Mouse (Mus musculus) spleen, adult 2 months (tissue): ENCODE measurements around the gene Mrpl45. TPM values are rescaled to one million over a fixed set of nuclear protein-coding genes. Genes with fewer than 3 reads are reported as not detected.

Experiments
- DNase-seq, 2 experiments: peaks; one replicate each; pipeline versions ENCODE4 v3.0.0 to v3.0.0-alpha.2; 2012 to 2021; ENCODE audit warnings: low spot score in 2 of 2, low read depth in 1 of 2
- H3K27ac ChIP-seq: fragments of 200-500 bp; 2 replicates; pipeline ENCODE4 v1.5.1; 2012; ENCODE audit warnings: low read length, inconsistent platforms; ENCODE audit not compliant: insufficient read depth
- H3K27me3 ChIP-seq: fragments of 200-500 bp; 2 replicates; pipeline ENCODE4 v1.6.1; 2012; ENCODE audit warnings: mild to moderate bottlenecking, moderate library complexity, low read length, inconsistent platforms; ENCODE audit not compliant: control insufficient read depth, insufficient read depth
- H3K36me3 ChIP-seq: fragments of 200-500 bp; 2 replicates; pipeline ENCODE4 v1.6.1; 2012; ENCODE audit warnings: mild to moderate bottlenecking, low read length, inconsistent platforms; ENCODE audit not compliant: control insufficient read depth, insufficient read depth
- H3K4me1 ChIP-seq: fragments of 200-500 bp; 2 replicates; pipeline ENCODE4 v1.6.1; 2011; ENCODE audit warnings: inconsistent platforms; ENCODE audit not compliant: control insufficient read depth, insufficient read depth, insufficient read length
- H3K4me3 ChIP-seq: fragments of 200-500 bp; 2 replicates; pipeline ENCODE4 v1.5.1; 2011; ENCODE audit warnings: mild to moderate bottlenecking, inconsistent platforms; ENCODE audit not compliant: insufficient read depth, insufficient read length; ENCODE audit errors: extremely low read depth
- CTCF ChIP-seq: fragments of 200-500 bp; IDR thresholded peaks from 2 replicates; pipeline ENCODE4 v1.5.1; 2011; ENCODE audit warnings: mild to moderate bottlenecking, inconsistent platforms; ENCODE audit not compliant: insufficient read depth, insufficient read length, insufficient replicate concordance; ENCODE audit errors: extremely low read depth
- POLR2A ChIP-seq: fragments of 200-500 bp; IDR thresholded peaks from 2 replicates; pipeline ENCODE4 v1.6.1; 2011; ENCODE audit warnings: low read depth, low read length, inconsistent platforms
- WGBS: fragments of 180-500 bp; shearing (Covaris S2); methylation state at CpG from one replicate; pipeline ENCODE4 v1.1.7; 2018; 5-methylcytosine and 5-hydroxymethylcytosine counted together
- polyA plus RNA-seq: library from polyadenylated mRNA; depleted of rRNA; stranded (reverse); fragments of >200 nt; gene quantifications from 2 replicates; pipeline ENCODE4 v1.2.3, GENCODE M21; 2012; rRNA removed

The Mrpl45 gene
- polyA plus RNA-seq, 1 experiment: 5.6 TPM

DNA sequence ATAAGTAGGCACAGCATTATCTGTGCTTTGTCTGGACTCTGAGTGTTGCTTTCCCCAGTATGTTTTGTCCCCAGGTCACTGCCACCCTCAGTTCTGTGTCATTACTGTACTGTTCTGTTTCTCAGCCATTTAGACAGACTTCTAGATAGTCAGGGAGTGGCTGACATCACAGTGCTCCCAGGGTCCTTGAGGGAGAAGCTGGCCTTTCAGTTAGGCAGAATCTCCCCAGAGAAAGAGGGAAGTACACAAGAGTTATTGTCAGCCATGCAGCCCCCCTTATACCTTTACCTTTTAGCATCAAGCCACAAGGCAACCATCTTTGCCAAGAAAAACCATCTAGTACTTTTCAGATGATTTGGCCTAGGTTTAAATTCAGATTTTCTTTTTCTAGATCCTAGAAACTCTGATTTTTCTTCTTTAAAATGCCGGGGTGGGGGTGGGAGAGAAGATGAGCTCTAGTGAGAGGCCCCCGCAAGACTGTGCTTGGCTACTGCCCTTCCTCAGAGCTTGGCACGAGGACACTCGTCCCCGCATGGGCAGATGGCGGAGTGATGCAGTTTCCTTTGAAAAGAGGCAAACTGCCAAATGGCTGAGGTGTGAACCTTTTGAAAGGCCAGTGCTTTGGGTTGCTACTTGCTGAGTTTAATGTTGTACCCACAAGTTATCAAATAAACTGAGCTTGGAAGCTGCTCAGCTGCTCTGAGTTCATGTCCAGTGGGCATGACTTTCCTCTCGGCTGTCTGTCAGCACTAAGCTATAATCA, 55.0 kb downstream of the Mrpl45 start:
- Histone ChIP-seq H3K36me3 (peaks cover 4% of the 10 kb centered on the region; the same call in 1 of the 2 replicates), H3K27me3 (no peaks in the 10 kb centered on the region), H3K4me1 (no peaks in the 10 kb centered on the region; the same call in 1 of the 2 replicates), H3K27ac (no peak overlapping the region), H3K4me3 (no peak overlapping the region)
- 89% methylated on average over 7 of the region's 7 CpGs for WGBS
- no peak for DNase-seq
- no peak for TF ChIP-seq CTCF
- no peak for TF ChIP-seq POLR2A

DNA sequence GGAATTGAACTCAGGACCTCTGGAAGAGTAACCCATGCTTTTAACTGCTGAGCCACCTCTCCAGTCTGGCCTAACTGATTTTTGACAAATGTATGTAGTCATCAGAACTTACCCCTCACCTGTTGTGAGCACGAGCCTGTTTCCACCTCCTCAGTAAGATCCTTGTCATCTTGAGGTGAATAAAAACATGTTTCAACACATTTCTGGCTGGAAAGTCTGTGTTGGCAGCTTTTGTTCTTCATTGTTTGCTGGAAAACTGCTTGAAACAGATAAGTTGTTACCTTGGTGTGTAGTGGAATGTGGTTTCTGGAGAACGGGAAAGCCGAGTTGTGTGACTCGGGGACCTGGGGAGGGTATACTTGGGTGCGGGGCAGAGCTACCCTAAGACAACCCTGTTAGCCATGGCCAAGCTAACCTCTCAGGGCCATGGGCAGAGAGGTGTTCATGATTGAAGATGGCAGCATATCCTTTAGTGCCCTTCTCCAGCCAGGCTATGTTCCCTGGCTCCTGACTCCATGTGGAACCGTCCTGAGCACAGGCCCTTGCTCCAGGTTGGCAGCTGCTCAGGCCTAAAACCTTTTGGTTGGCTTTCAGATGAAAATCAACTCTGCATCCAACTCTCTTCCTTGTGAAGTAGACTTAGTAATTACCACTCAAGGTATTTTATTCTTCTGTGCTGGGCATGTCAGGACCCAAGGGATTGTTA, 56.8 kb downstream of the Mrpl45 start:
- no peak for DNase-seq
- Histone ChIP-seq H3K4me3 (no peak overlapping the region), H3K27me3 (no peaks in the 10 kb centered on the region), H3K4me1 (no peaks in the 10 kb centered on the region; the same call in 1 of the 2 replicates), H3K36me3 (peaks cover 4% of the 10 kb centered on the region; the same call in 1 of the 2 replicates), H3K27ac (no peak overlapping the region)
- TF ChIP-seq POLR2A: no peak
- no peak for TF ChIP-seq CTCF
- 95% methylated on average over 6 of the region's 6 CpGs for WGBS

DNA sequence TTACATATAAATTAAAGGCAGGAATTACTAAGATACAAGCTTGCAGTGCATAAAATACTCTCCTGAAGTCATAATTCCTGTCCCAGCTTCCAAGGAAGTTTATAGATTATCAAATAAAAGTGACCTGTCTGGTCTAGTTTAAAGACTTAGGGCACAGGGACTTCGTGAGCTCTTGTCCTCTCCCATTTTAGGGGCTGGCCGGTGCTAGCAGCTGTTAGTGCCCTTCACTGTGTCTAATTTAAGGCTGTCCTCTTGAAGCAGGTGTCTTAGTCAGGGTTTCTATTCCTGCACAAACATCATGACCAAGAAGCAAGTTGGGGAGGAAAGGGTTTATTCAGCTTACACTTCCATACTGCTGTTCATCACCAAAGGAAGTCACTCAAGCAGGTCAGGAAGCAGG, 57.9 kb downstream of the Mrpl45 start:
- no peaks in the 10 kb centered on the region for H3K27me3 ChIP-seq
- WGBS: 96% methylated on average over 2 of the region's 2 CpGs
- H3K4me1 ChIP-seq: no peaks in the 10 kb centered on the region
- peaks cover 4% of the 10 kb centered on the region; the same call in 1 of the 2 replicates for H3K36me3 ChIP-seq
- DNase-seq: no peak
- TF ChIP-seq POLR2A (no peak), CTCF (no peak)
- H3K27ac ChIP-seq: no peak overlapping the region
- no peak overlapping the region for H3K4me3 ChIP-seq

Other genes with a start within 250 kb of the Mrpl45 start
- gene Tbx21, start 200.4 kb upstream of the Mrpl45 start, polyA plus RNA-seq: 10.9 and 14.4 TPM in 2 replicates
- 16.3 and 20.0 TPM in 2 replicates for gene Tbkbp1, start 164.2 kb upstream of the Mrpl45 start, polyA plus RNA-seq
- 20.8 and 22.8 TPM in 2 replicates for gene Kpnb1, start 127.8 kb upstream of the Mrpl45 start, polyA plus RNA-seq
- gene Npepps, start 35.1 kb upstream of the Mrpl45 start, polyA plus RNA-seq: 11.2 and 11.7 TPM in 2 replicates
- gene Gpr179, start 36.4 kb downstream of the Mrpl45 start, polyA plus RNA-seq: 0.02 and 0.05 TPM in 2 replicates
- 6.0 and 6.1 TPM in 2 replicates for gene Socs7, start 46.8 kb downstream of the Mrpl45 start, polyA plus RNA-seq
- 39.7 and 50.2 TPM in 2 replicates for gene Arhgap23, start 99.8 kb downstream of the Mrpl45 start, polyA plus RNA-seq
- gene 4933428G20Rik, start 184.6 kb downstream of the Mrpl45 start, polyA plus RNA-seq: not detected in 2 replicates